Mouse (Mus musculus) T-helper 1 cell (primary cell): ENCODE measurements around the gene Hoxd8.

ENCODE experiments used
- in situ Hi-C: fragments of 300-600 bp; cut with MboI, MseI; formaldehyde crosslinking; loops from one replicate; pipeline ENCODE4 v1.15.1; 2025; ENCODE audit warnings: high pct_unique_total_duplicates

Hoxd8 gene

DNA sequence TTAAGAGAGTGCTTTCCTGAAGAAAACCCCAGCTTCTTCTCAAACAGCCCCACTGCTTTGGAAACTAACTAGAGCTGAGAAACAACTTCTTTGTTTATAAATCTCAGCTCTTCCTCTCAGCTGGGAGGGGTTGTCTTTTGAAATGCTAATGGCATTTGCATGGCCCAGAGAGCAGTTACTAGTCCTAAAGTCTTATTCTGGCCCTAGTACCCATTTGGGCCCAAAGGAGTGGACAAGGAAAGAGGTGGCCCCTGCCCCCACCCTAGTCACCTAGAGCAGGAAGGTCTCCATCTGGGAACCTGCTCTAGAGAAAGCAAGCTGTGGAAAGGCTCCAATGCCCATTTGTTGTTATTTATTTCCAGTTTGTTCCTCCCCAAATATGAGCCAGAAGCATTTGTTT lies 26.6 kb downstream of the Hoxd8 start:
- in situ Hi-C loops = no loop called here

DNA sequence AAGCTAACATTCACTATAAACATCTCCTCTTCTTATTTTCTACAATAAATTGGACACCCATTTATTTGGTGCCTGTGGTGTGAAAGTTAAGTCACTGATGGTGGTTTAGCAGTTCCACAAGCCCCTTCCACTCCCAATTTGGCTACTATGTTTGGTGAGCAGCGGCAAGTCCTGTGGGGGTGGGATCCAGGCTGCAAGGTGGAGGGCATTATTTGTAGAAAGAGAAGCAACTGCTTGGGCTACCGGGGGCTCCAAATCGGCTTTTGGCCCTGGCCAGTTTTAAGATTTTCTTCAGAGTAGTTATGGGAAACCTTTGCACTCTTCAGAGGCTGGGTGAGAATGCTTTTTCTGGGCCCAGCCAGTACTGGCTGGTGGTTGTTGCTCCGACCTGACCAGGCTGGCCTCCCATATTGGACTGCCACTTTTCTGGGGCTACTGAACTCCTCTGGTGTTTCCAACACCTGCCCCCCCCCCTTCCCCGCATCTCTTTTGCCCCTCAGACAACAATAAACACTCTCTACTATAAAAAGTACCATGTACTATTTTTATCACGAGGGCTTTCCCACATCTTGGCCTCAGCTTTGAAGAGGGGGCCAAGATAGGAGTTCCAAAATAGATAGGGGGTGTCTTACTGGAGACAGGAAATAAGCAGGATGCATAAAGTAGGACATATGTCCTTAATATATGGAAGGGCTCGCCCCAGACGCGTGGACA lies 27.5 kb downstream of the Hoxd8 start:
- in situ Hi-C loops = no loop called here

DNA sequence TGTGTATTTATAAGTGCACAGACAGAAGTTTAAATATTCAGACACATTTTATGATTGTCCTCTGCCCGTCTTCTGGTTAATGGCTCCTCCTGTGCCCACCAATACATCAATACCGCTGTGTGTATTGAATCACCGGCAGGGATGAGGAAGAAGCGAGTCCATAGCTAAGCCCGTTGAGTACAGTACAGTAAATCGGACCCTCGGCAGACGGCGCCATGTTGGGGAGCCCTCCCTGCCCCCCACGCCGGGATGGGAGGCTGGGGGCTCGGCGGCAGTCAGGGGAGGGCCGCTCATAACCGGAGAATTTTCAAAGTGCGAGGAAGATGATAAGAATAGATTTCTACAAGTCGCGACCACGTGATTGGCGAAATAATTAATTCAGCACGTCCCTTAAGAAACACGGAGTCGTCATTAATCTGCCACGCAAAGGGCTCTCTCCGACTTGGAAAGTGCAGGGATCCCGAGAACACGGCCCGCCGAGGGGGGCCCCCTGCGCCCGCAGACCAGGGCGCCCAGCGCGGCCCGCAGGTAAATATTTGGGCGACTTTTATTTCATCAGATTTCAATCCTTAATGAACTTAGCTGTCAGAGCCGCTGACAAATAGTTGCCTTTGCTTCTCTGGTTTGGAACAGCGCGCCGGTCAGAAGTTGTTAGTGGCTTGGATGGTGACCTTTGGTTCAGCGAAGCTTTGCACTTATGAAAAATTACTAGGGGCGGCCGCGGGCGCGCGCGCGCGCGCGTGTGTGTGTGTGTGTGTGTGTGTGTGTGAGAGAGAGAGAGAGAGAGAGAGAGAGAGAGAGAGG lies 28.3 kb downstream of the Hoxd8 start:
- in situ Hi-C loops = no loop called here

DNA sequence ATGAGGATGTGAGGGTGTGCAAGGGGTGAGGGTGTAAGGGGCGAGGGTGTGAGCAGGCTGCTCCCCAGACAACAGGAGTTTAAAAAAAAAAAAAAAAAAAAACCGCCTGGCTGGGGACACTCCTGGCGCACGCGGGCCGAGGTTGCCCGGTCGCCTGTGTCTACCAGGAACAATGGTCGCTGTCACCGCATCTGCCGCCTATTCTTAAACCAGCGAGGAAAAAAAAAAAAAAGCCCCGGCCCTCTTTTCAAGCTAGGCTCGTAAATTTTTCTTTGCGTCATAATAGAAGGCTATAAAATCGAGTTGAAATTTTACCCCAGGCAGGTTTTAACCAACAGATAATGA lies 28.9 kb downstream of the Hoxd8 start:
- in situ Hi-C loops = no loop called here

DNA sequence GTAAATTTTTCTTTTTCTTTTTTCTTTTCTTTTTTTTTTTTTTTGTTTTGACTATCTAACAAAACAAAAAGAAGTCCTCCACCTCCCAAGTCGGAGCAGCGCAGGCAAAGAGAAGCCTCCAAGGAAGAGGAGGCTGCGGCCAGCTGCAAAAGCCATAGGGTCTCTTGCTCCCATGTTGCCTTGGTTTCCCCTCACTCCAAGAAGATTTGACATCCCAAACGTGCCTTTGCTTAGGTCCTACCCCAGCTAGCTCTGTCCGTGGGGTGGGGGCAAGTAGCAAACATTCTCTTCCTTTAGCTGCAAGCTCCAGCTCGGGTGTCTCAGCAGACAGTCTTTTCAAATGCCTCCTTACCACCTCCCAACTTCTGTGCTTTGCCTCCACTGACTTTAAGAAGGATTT lies 29.4 kb downstream of the Hoxd8 start:
- in situ Hi-C loops = no loop called here

DNA sequence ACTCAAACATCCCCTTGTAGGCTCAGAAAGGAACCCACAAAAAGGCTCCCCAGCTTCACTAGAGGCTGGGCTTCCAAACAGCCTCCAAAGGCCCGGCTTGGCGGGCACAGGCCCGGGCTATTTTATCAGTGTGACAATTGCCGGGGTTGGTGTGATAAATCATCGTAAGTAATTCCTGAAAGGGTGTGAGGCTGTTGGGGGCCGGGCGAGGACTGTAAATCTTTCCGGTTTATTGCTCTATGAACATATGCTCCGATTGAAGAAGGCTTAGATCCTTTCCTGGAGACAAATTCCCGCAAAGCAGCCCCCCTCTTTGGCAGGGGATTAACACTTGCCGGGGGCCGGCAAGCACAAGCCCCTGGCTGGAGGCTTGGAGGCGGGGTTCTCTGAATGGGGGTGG lies 30.0 kb downstream of the Hoxd8 start:
- in situ Hi-C loops = no loop called here

DNA sequence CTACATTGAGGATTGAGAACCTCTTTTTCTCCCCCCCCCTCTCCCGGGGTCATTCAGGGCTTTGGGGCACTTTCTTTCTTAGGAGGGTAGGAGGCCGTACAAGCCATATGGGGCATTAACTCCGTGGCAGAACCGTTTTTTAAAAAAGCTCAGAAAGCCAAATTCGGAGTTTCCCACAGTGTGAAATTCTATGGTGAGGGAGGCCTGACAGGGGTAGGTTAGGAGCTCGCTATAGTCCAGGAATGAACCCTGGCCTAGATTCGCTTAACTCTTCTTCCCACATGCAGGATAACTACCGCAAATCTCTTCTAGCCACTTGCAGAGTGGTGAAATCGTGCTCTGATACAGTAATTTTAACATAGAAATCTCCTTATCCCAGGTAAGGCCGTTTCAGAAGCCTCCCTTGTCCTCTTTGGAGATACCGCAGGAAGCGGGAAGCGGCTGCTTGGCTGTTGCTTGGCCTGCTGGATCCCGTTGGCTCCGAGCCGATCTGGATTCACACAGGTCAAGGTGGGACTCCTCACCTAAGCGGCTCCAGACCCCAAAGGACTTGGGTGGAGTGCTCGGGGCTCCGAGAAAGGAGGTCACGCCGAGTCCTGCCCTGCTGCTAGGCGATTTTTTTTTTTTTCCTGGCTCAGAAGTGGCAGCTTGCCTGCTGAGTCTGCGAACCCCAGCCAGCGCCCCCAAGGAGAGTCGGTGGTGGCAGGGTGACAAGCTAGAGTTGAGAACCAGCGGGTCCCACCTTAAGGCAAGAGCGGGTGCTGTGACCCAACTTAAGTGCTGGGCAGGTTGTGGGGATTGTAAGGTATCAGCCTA lies 30.8 kb downstream of the Hoxd8 start:
- in situ Hi-C loops = loop anchor here (5.0 kb wide), 1 partner anchor 43 kb away; the partner anchor contains the start of gene Hoxd10

DNA sequence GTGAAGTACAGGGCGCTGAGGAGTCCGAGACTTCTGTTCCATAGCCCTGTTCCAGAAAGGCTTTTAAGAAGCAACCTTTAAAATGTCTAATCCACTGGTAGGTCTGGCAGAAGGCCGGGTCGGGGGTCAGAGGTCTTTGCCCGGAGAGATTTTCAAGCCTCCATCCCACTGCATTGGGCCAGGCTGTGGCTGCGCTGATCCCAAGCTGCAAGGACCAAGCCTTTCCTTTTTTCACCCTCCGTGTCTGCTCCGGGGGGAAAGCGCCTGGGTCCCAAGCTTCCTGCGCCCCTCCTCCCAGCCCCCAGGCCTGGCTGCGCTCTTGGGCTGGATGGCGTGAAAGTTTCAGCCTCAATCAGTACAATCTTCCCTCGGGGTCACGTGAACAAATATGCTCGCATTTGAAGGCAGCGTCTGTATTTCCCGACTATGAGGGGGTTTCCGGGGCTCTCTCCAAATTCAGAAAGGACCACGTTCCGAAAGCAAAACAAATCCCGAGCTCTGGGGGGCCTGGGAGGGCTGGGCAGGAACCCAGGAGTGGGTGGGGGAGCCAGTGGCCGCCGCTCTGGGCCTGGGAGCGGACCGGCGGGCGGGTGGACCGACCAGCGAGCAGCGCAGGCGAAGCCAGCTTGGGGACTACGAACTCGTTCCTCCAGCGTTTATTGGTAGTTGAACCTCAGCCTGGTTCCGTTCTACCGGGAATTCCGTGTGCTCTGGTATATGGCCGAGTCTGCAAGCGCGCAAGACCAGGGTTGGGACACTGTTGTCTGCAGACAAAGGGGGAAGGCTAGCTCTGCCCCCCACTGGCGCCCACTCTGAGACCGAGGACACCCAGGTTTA lies 31.7 kb downstream of the Hoxd8 start:
- in situ Hi-C loops = loop anchor here (5.0 kb wide), 1 partner anchor 44 kb away; the partner anchor contains the start of gene Hoxd10

DNA sequence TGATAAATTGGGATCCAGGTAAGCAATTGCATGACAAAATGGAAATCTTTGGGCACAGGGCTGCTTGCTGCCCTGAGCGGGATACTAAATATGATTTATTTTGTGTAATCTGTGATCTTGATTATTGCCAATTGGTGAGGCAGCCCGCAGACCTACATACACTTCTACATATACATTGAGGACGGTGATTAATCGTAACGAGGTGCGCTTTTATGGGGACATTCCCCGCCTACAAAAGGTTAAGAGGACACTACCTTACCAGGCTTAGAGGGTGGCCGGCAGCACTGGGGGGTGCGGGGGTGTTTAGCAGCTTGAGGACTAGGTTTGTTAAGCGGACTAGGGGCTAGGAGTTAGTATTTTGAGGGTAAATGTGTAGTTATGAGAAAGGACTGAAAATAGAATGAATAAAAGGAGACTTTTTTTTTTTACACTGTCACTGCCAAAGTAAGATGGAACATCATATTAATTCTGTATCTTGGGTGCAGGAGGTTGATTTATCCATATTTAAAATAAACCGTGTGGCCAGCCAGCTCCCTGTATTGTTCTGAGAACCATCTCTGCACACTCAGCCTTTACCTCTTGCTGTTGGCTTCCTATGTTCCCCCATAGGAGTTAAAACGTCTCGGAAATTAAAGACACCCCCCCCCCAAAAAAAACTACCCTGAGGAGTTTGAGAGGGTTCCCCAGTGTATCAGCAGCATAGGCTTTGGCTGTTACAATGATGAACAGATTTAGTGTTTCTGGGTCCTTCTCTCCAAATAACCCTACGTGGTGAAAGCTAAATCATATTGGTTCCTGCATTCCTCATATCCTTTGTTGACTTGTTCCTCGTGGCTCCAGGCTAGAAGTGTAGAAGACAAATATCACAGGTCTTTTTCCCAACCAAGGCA lies 32.5 kb downstream of the Hoxd8 start:
- in situ Hi-C loops = loop anchor here (5.0 kb wide), 1 partner anchor 45 kb away; the partner anchor contains the start of gene Hoxd10

DNA sequence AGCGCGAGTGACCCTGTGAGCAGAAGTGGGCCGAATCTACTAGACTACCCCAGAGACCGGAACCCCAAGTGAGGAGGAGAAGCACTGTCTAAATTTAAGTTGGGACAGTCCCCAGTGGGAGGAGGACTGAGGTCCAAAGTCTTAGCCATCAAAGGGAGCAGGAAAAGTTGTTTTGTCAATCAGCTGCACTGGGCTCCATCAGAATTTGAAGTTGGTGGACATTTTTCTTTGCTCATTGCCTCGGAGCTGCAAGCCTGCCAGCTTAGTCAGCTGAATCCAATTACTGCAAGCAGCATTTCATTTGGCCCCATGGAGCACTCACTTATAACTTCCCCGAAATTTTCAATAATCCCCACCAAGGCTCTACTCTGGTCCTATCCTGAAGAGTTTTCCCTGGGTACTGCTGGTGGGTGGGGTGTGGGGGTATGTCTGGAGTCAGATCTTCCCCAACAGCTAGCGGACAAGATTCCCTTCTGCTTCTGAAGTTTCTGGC lies 33.2 kb downstream of the Hoxd8 start:
- in situ Hi-C loops = loop anchor here (5.0 kb wide), 1 partner anchor 45 kb away; the partner anchor contains the start of gene Hoxd10

DNA sequence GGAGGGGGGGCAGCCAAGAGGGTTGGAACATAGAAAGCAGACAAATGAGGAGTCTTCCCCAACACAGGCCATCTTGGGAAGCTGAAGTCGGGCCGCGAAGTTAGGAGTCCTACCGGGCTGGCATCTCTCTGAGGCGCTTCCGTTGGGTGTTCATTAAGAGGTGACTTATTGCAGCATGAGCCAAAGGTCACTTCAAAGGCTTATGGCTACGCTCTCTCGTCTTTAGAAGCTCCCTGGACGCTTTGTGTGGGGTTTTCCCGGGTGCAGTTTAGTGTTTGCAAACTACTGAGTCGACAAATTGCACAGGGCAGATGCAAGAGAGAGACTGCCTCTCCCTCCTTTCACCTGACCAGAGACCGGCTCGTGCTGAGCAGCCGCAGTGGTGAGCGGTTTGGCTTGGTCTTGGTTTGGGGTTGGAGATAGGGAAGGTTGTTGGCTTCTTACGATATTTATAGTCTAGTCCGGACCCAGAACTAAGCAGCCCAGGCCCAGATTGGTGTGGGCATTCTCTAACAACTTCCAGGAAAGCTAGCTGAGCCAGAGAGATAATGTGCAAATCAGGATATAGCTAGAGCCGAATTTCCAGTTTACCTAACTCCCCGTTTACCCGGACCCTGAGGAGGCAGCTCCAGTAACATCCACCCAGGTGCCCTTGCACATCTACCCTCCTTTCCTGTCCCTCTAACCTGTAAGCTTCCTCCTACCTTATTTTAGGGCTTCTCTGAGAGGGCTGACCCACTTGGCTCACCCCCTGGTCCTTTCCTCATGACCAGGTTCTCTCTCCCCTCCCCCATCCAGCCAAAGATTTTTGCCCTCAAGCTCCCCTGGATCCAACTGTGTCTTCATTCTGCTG lies 34.4 kb downstream of the Hoxd8 start:
- in situ Hi-C loops = loop anchor here (5.0 kb wide), 1 partner anchor 47 kb away; the partner anchor contains the start of gene Hoxd10

DNA sequence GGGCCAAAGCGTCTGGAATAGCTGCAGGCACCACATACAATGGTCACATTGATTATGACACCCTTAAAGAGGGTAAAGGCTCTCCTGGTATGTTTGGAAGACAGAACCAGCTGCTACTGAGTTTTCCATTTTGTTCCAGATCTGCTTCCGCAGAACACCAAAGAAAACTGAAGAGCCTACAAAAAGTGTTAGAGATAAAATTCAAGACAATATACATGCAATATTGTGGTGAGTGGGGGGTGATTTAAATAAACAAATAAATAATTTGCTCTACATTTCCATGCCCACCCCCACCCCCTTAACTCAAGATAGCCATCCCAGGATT lies 35.0 kb downstream of the Hoxd8 start:
- in situ Hi-C loops = loop anchor here (5.0 kb wide), 1 partner anchor 47 kb away; the partner anchor contains the start of gene Hoxd10

DNA sequence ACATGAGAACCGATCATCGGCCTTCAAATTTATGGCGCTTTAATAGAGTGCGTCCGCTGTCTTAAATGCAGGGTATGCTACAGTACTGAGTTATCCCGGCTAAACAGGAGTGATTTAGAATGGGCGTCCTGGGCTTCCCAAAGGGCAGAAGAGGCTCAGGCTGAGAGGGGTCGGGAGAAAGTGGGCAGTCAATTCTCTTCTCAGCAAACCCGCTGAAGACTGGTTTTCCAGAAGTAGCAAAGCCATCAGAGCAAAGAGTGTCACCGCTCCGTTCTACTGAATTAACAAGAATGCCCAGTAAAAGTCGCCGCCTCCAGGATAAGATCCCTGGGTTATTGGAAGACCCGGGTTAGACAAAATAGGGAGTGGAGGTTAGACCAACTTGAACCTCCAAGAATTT lies 35.5 kb downstream of the Hoxd8 start:
- in situ Hi-C loops = loop anchor here (5.0 kb wide), 1 partner anchor 48 kb away; the partner anchor contains the start of gene Hoxd10

DNA sequence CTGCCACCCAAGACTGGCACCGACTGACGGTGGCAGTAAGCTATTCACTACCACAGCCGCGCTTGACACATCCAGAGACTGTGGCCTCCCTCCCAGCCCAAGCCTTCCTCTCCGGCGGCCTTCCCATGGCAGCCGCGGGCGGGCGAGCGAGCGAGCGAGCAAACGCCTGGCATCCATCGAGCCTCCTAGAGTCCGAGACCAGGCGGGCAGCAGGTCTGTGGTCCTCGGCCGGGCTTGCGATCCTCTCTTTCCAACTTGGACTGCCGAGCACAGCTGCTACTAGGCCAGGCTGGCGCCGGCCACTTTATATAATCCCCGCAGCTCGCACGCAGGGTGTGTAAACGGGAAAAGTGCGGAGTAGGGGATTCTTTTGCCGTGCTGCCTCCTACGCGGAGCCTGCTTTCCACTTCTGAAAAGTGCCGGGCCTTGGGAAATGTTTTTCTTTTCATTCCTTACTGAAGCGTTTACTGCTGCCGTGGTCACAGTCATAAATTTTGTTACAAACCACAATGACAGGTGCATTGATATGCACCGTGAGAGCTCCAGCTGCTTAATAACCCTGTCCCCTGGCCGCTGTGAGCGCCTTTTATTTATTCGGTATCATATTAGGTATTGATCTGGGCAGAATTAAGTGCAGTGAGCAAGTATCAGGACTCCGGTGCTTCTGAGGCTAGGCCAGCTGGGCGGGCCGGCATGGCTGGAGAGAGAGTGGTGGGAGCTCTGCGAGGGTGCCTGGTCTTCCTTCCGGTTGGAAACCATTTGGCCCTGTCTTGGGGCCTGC lies 36.1 kb downstream of the Hoxd8 start:
- in situ Hi-C loops = no loop called here

DNA sequence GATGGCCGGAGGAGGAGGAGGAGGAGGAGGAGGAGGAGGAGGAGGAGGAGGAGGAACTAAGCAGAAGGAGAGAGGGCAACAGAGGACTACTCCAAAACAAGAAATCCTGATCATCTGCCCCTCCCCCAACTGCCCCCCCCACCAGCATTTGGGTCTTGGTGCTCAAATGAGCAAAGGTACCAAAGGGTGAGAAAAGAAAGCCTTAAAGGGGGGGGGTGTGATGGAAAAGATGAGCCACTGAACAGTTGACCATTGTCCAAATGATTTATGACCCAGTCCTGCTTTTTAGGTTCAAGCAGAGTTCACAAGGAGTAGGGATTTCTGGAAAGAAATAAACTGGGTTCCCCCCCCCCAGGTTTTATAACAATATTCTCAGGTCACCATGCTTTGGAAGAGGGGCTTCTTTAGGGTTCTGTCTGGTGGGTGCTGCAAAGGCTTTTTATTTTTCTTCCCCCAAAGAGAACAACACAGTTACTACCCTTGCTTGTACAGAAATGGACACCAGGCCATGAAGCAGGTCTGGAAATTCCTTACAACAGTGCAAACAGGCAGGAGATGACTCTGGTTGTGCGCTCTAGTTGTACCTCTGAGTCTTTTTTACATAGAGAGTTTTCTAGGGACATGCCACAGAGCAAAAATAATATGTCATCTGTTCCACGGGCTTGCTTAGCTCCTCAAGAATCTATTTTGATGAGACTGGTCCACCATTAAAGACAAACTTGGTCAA lies 37.0 kb downstream of the Hoxd8 start:
- in situ Hi-C loops = no loop called here

DNA sequence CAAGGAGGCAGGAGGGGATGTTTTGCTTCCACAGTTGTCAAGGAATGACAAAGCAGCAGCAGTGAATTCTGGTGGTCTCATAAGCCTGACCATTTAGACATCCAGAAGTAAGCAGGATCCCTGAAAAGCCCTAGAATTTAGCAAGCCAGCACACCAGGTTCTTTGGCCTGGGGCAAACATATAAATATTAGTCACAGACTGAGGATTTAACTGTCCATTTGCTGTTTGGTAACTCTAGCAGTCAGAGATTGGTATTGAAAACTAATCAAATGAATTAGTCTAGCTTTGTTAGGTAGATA lies 37.5 kb downstream of the Hoxd8 start:
- in situ Hi-C loops = no loop called here

DNA sequence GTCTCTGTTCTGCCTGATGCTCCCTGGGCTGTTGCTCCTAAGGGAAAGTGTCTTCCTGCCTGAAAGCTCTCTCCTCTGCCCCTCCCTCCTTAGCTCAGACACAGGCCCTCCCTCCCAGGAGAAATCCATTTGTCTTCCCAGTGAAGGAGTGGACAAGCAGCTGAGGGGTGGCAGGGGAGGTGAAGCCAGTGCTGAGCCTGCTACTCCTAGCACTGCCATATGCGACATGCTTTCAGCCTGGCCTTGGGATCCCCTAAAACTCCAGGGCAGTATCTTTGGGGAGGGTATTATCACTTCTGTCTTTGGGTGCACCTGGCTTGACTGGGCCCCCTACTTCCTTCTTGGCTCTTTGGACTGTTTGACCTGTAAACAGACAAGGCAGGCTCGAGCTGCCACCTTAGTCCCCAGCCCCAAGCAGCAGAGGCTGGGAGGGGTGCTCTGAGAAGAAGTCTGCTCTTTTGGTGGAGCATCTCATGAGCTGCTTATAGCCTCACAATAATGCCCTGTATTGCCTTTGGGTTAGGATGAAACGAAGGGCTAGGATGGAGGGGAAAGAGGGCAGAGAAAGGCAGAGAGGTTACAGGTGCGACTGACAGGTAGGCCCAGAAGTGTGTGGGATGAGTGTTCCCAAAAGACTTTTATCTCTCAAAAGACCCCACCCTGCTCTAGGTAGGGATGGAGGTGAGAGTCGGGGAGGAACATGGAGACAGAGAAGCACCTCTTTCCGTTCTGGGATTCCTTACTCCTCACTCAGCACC lies 41.3 kb downstream of the Hoxd8 start:
- in situ Hi-C loops = no loop called here
